Mouse (Mus musculus) heart, postnatal 0 days (tissue): ENCODE results near the gene Cdc27. TPM values are rescaled to one million over a fixed set of nuclear protein-coding genes. Genes with fewer than 3 reads are reported as not detected.
A peak's percentile ranks its signal among the peaks of the same experiment; 100 is the strongest.
"Not testable (repeated sequence)": the region's sequence is repeated elsewhere in the genome, so short reads cannot be mapped to it uniquely, and the experiment has no call there.

Experiments
- ATAC-seq: fragments of 200-750 bp; cut with Nextera tagmentation; 2 replicates; pipeline ENCODE4 v1.8.0; 2017; ENCODE audit warnings: low read depth, moderate number of reproducible peaks, moderate library complexity; ENCODE audit not compliant: insufficient read depth
- DNase-seq: peaks from one replicate; pipeline ENCODE4 v3.0.0-alpha.2; 2016; ENCODE audit warnings: low spot score
- H3K27ac ChIP-seq: fragments of 300-500 bp; sonication (generic); 2 replicates; pipeline ENCODE4 v1.5.1; 2014; ENCODE audit warnings: low read depth, mild to moderate bottlenecking
- H3K27me3 ChIP-seq: fragments of 300-500 bp; sonication (generic); 2 replicates; pipeline ENCODE4 v1.6.1; 2014; ENCODE audit warnings: low read length, mixed read lengths; ENCODE audit not compliant: control insufficient read depth, insufficient read depth
- H3K36me3 ChIP-seq: fragments of 300-500 bp; sonication (generic); replicated peaks from 2 replicates; pipeline ENCODE4 v1.6.1; 2014; ENCODE audit warnings: low read length, mixed read lengths; ENCODE audit not compliant: control insufficient read depth, insufficient read depth
- H3K4me1 ChIP-seq: fragments of 300-500 bp; sonication (generic); 2 replicates; pipeline ENCODE4 v1.6.1; 2014; ENCODE audit warnings: antibody characterized with exemption; ENCODE audit not compliant: control insufficient read depth, insufficient read depth
- H3K4me2 ChIP-seq: fragments of 300-500 bp; sonication (generic); 2 replicates; pipeline ENCODE4 v1.6.1; 2014; ENCODE audit warnings: low read depth, mild to moderate bottlenecking, low read length, moderate library complexity
- H3K4me3 ChIP-seq: fragments of 300-500 bp; sonication (generic); 2 replicates; pipeline ENCODE4 v1.5.1; 2014; ENCODE audit warnings: low read depth, low read length
- H3K9ac ChIP-seq: fragments of 300-500 bp; sonication (generic); replicated peaks from 2 replicates; pipeline ENCODE4 v1.6.1; 2014; ENCODE audit warnings: low read depth, low read length, mixed read lengths
- H3K9me3 ChIP-seq: fragments of 300-500 bp; sonication (generic); replicated peaks from 2 replicates; pipeline ENCODE4 v1.6.1; 2016; ENCODE audit warnings: low read length; ENCODE audit not compliant: control insufficient read depth
- CTCF ChIP-seq: IDR thresholded peaks from 2 replicates; pipeline ENCODE4 v1.5.1; 2016; ENCODE audit warnings: antibody characterized with exemption, control low read depth, low read depth
- EP300 ChIP-seq: IDR thresholded peaks from 2 replicates; pipeline ENCODE4 v1.6.1; 2016; ENCODE audit warnings: antibody characterized with exemption, low read depth
- WGBS: fragments of 180-500 bp; shearing (Covaris S2); extraction: QIAGEN DNeasy Blood & Tissue Kit; methylation state at CpG from one replicate; pipeline ENCODE4 v1.1.7; 2014; 5-methylcytosine and 5-hydroxymethylcytosine counted together
- polyA plus RNA-seq: library from polyadenylated mRNA; unstranded; fragments of >200 nt; fragmentation: Nextera tagmentation; extraction: Ambion mirVana; gene quantifications from 2 replicates; pipeline ENCODE4 v1.2.1, GENCODE M21; 2015
- total RNA-seq: library from RNA; depleted of rRNA; stranded (reverse); fragments of >200 nt; gene quantifications from 2 replicates; pipeline ENCODE4 v1.2.3, GENCODE M21; 2014; ENCODE audit warnings: low replicate concordance

Gene Cdc27
- total and polyA plus RNA-seq, 2 experiments from 2014 or later, result 16.6 to 20.5 TPM

GRCm38 (mm10) chr11:104578074-104578473, 27.7 kb upstream of the Cdc27 start:
- TF ChIP-seq CTCF (no peak), EP300 (no peak)
- H3K4me2 ChIP-seq, result peak overlapping the region; percentile 40
- H3K36me3 ChIP-seq, result no peaks in the 10 kb centered on the region; the same call in 1 of the 2 replicates
- H3K4me1 ChIP-seq, result peaks cover 31% of the 10 kb centered on the region
- H3K9ac ChIP-seq, result peak overlapping the region; percentile 31
- WGBS, result 16% methylated on average over 5 of the region's 5 CpGs
- ATAC-seq (peak; percentile 50), DNase-seq (peak; percentile 57)
- no peaks in the 10 kb centered on the region for H3K9me3 ChIP-seq
- H3K27me3 ChIP-seq, result no peaks in the 10 kb centered on the region
- peak overlapping the region; percentile 77 for H3K27ac ChIP-seq
- peak overlapping the region; percentile 27 for H3K4me3 ChIP-seq

GRCm38 (mm10) chr11:104576772-104577612, 26.6 kb upstream of the Cdc27 start:
- WGBS, result 25% methylated on average over 10 of the region's 10 CpGs
- H3K36me3 ChIP-seq, result no peaks in the 10 kb centered on the region; the same call in 1 of the 2 replicates
- H3K9me3 ChIP-seq, result no peaks in the 10 kb centered on the region
- peak overlapping the region; percentile 40; the same call in 1 of the 2 replicates for H3K4me2 ChIP-seq
- TF ChIP-seq EP300 (no peak), CTCF (no peak)
- DNase-seq (no peak), ATAC-seq (peak; percentile 33)
- peak overlapping the region; percentile 27 for H3K4me3 ChIP-seq
- H3K4me1 ChIP-seq, result peaks cover 35% of the 10 kb centered on the region
- peak overlapping the region; percentile 31 for H3K9ac ChIP-seq
- H3K27me3 ChIP-seq, result no peaks in the 10 kb centered on the region
- peak overlapping the region; percentile 77 for H3K27ac ChIP-seq

GRCm38 (mm10) chr11:104572566-104572965, 22.1 kb upstream of the Cdc27 start:
- DNase-seq (no peak), ATAC-seq (no peak)
- Histone ChIP-seq H3K9ac (no peak overlapping the region), H3K27ac (no peak overlapping the region), H3K4me1 (peaks cover 19% of the 10 kb centered on the region; the same call in 1 of the 2 replicates), H3K9me3 (no peaks in the 10 kb centered on the region; the same call in 1 of the 2 replicates), H3K4me2 (no peak overlapping the region), H3K27me3 (no peaks in the 10 kb centered on the region), H3K4me3 (no peak overlapping the region), H3K36me3 (no peaks in the 10 kb centered on the region)
- WGBS, result 46% methylated on average over 2 of the region's 2 CpGs
- TF ChIP-seq CTCF (no peak), EP300 (no peak)

- WGBS, result 54% methylated on average over 7 of the region's 7 CpGs
- H3K27me3 ChIP-seq, result no peaks in the 10 kb centered on the region
- DNase-seq, result no peak
- no peak overlapping the region for H3K4me2 ChIP-seq
- H3K27ac ChIP-seq, result no peak overlapping the region
- no peak overlapping the region for H3K9ac ChIP-seq
- H3K4me3 ChIP-seq, result no peak overlapping the region
- no peaks in the 10 kb centered on the region; the same call in 1 of the 2 replicates for H3K9me3 ChIP-seq
- ATAC-seq, result no peak
- TF ChIP-seq EP300, result no peak
- no peak for TF ChIP-seq CTCF
- peaks cover 14% of the 10 kb centered on the region for H3K4me1 ChIP-seq
- H3K36me3 ChIP-seq, result no peaks in the 10 kb centered on the region
These were observed 21.7 kb upstream of the Cdc27 start for GRCm38 (mm10) chr11:104572091-104572490.

- H3K36me3 ChIP-seq, H3K9me3 ChIP-seq, H3K27ac ChIP-seq, H3K27me3 ChIP-seq: not testable (repeated sequence)
- 2% methylated on average over 28 of the region's 28 CpGs for WGBS
- Histone ChIP-seq H3K9ac (peak overlapping the region; percentile 33; the same call in 1 of the 2 replicates), H3K4me3 (peak overlapping the region; percentile 41), H3K4me1 (peaks cover 14% of the 10 kb centered on the region), H3K4me2 (peak overlapping the region; percentile 62)
- peak; percentile 56; the same call in 1 of the 2 replicates for ATAC-seq
- peak; percentile 28 for DNase-seq
These were observed 21.0 kb upstream of the Cdc27 start for GRCm38 (mm10) chr11:104571373-104571772.

GRCm38 (mm10) chr11:104570515-104570914, 20.1 kb upstream of the Cdc27 start:
- H3K4me3 ChIP-seq, DNase-seq, H3K4me2 ChIP-seq, H3K27me3 ChIP-seq, H3K9me3 ChIP-seq, H3K9ac ChIP-seq, ATAC-seq, H3K27ac ChIP-seq, H3K36me3 ChIP-seq: not testable (repeated sequence)
- whole genome bisulfite sequencing, result 83% methylated on average over 8 of the region's 8 CpGs
- peaks cover 18% of the 10 kb centered on the region for H3K4me1 ChIP-seq
